ENCODE assay signal across 8 mouse cellular contexts in the genomic region with DNA sequence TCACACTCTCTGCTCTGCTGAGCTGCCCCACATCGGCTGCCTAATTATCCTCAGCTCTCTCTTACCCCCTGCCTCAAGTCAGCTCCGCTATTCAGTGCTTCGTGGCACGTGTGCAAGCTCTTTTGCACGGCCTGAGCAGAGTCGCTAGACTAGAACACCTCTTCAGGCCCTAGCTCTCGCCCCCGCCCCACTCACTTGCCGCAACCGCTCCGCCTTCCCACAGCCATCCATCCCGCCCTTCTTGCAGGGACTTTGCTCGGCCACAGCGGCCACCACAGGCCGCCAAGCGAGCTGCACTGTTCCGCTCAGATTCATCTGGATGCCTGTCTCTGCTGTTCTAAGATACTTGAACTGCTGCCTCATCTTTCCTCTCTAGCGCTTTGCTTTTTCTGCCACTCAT. TPM values are rescaled to one million over a fixed set of nuclear protein-coding genes. Genes with fewer than 3 reads are reported as not detected.
A peak's percentile ranks its signal among the peaks of the same experiment; 100 is the strongest.
DNase-seq lines count a peak whose midpoint lies in the region; ATAC-seq and TF ChIP-seq lines count a peak whose summit lies in the region.

No protein-coding gene starts in this region.

- peak overlapping the region; percentile 74 for H3K4me2 ChIP-seq in forebrain, embryonic 12.5 days
- peak overlapping the region; percentile 63 for H3K4me2 ChIP-seq in heart, postnatal 0 days (ENCODE audit: low read depth, low read length)
- H3K4me2 ChIP-seq in liver, embryonic 15.5 days = peak overlapping the region; percentile 76
- H3K4me2 ChIP-seq in neural tube, embryonic 11.5 days (ENCODE audit: low read depth) = peak overlapping the region; percentile 75
- peak overlapping the region; percentile 62 for H3K4me2 ChIP-seq in stomach, embryonic 16.5 days (ENCODE audit: low read depth, low read length)

- peak overlapping the region; percentile 70 for H3K9ac ChIP-seq in forebrain, embryonic 12.5 days
- H3K9ac ChIP-seq in heart, postnatal 0 days (replicated peaks; ENCODE audit: low read depth, low read length) = no peak overlapping the region
- 0 out of 2 replicates have a peak overlapping the region, but pooled peaks have one; percentile 23 for H3K9ac ChIP-seq in liver, embryonic 15.5 days
- peak overlapping the region; percentile 65 for H3K9ac ChIP-seq in neural tube, embryonic 11.5 days (ENCODE audit: low read length)
- H3K9ac ChIP-seq in stomach, embryonic 16.5 days (ENCODE audit: low read length) = peak overlapping the region; percentile 66

- no peak for TF ChIP-seq EP300 in heart, postnatal 0 days (IDR thresholded peaks at IDR 0.05; ENCODE audit: low read depth)

- peak; percentile 88 for DNase-seq in ES-CJ7 (ENCODE audit: low read depth, low spot score)
- peak; percentile 57 for DNase-seq in c-Kit-positive CD71-positive TER-119-positive erythroid progenitor cells, embryonic 14.5 days (ENCODE audit: low spot score)
- peak; percentile 66 for DNase-seq in heart, postnatal 0 days (ENCODE audit: low spot score)
- peak; percentile 87 to 90 for DNase-seq in kidney, postnatal 36 days
- peak; percentile 86 for DNase-seq in neural tube, embryonic 11.5 days (ENCODE audit: low spot score)

- H3K4me3 ChIP-seq in forebrain, embryonic 12.5 days (replicated peaks) = peak overlapping the region; percentile 47
- H3K4me3 ChIP-seq in heart, postnatal 0 days (ENCODE audit: low read depth, low read length) = peak overlapping the region; percentile 33
- H3K4me3 ChIP-seq in liver, embryonic 15.5 days (replicated peaks) = peak overlapping the region; percentile 42
- H3K4me3 ChIP-seq in neural tube, embryonic 11.5 days (ENCODE audit: low read depth, low read length) = peak overlapping the region; percentile 34
- peak overlapping the region; percentile 43 for H3K4me3 ChIP-seq in stomach, embryonic 16.5 days (replicated peaks; ENCODE audit: low read length)

- no peaks in the 10 kb centered on the region for H3K9me3 ChIP-seq in forebrain, embryonic 12.5 days
- no peaks in the 10 kb centered on the region for H3K9me3 ChIP-seq in heart, postnatal 0 days (replicated peaks; ENCODE audit: control insufficient read depth, low read length)
- no peaks in the 10 kb centered on the region for H3K9me3 ChIP-seq in liver, embryonic 15.5 days (replicated peaks)
- no peaks in the 10 kb centered on the region for H3K9me3 ChIP-seq in neural tube, embryonic 11.5 days (ENCODE audit: control insufficient read depth, low read length)
- H3K9me3 ChIP-seq in stomach, embryonic 16.5 days (replicated peaks; ENCODE audit: control insufficient read depth, low read length) = no peaks in the 10 kb centered on the region

- H3K4me1 ChIP-seq in forebrain, embryonic 12.5 days = peaks cover 28% of the 10 kb centered on the region
- H3K4me1 ChIP-seq in heart, postnatal 0 days (ENCODE audit: control insufficient read depth, insufficient read depth) = peaks cover 14% of the 10 kb centered on the region
- peaks cover 41% of the 10 kb centered on the region for H3K4me1 ChIP-seq in liver, embryonic 15.5 days (replicated peaks)
- H3K4me1 ChIP-seq in neural tube, embryonic 11.5 days (ENCODE audit: control insufficient read depth, insufficient read depth, low read length) = peaks cover 2% of the 10 kb centered on the region; the same call in 1 of the 2 replicates
- H3K4me1 ChIP-seq in stomach, embryonic 16.5 days (ENCODE audit: control insufficient read depth, insufficient read depth, low read length) = peaks cover 14% of the 10 kb centered on the region

- H3K27ac ChIP-seq in forebrain, embryonic 12.5 days = peak overlapping the region; percentile 63
- no peak overlapping the region for H3K27ac ChIP-seq in heart, postnatal 0 days (ENCODE audit: low read depth)
- H3K27ac ChIP-seq in liver, embryonic 15.5 days (replicated peaks) = no peak overlapping the region
- no peak overlapping the region for H3K27ac ChIP-seq in neural tube, embryonic 11.5 days (ENCODE audit: low read depth, low read length)
- H3K27ac ChIP-seq in stomach, embryonic 16.5 days (ENCODE audit: low read length) = no peak overlapping the region

- no peaks in the 10 kb centered on the region for H3K36me3 ChIP-seq in forebrain, embryonic 12.5 days (replicated peaks)
- H3K36me3 ChIP-seq in heart, postnatal 0 days (replicated peaks; ENCODE audit: control insufficient read depth, insufficient read depth, low read length) = no peaks in the 10 kb centered on the region
- H3K36me3 ChIP-seq in liver, embryonic 15.5 days (replicated peaks) = no peaks in the 10 kb centered on the region; the same call in 1 of the 2 replicates
- H3K36me3 ChIP-seq in neural tube, embryonic 11.5 days (ENCODE audit: control insufficient read depth, insufficient read depth, low read length) = no peaks in the 10 kb centered on the region
- H3K36me3 ChIP-seq in stomach, embryonic 16.5 days (ENCODE audit: control insufficient read depth, insufficient read depth, low read length) = no peaks in the 10 kb centered on the region

- WGBS in forebrain, embryonic 12.5 days = under 1% methylated on average over 18 of the region's 18 CpGs
- 1% methylated on average over 18 of the region's 18 CpGs for WGBS in heart, postnatal 0 days
- WGBS in liver, embryonic 15.5 days (ENCODE audit: insufficient replicate concordance) = 1% methylated on average over 18 of the region's 18 CpGs
- under 1% methylated on average over 18 of the region's 18 CpGs for WGBS in neural tube, embryonic 11.5 days
- 2% methylated on average over 18 of the region's 18 CpGs for WGBS in stomach, embryonic 16.5 days

- peak; percentile 76 for TF ChIP-seq CTCF in heart, postnatal 0 days (IDR thresholded peaks at IDR 0.05; ENCODE audit: low read depth)

- H3K27me3 ChIP-seq in forebrain, embryonic 12.5 days = no peaks in the 10 kb centered on the region
- H3K27me3 ChIP-seq in heart, postnatal 0 days (ENCODE audit: control insufficient read depth, insufficient read depth, low read length) = no peaks in the 10 kb centered on the region
- peaks cover 11% of the 10 kb centered on the region for H3K27me3 ChIP-seq in liver, embryonic 15.5 days
- no peaks in the 10 kb centered on the region for H3K27me3 ChIP-seq in neural tube, embryonic 11.5 days (ENCODE audit: control insufficient read depth, insufficient read depth, low read length)
- no peaks in the 10 kb centered on the region for H3K27me3 ChIP-seq in stomach, embryonic 16.5 days (ENCODE audit: control insufficient read depth, insufficient read depth, low read length)

- peak; percentile 60 for ATAC-seq in forebrain, embryonic 12.5 days (ENCODE audit: low FRiP score)
- peak; percentile 34; the same call in 1 of the 2 replicates for ATAC-seq in heart, postnatal 0 days (ENCODE audit: insufficient read depth, low read depth)
- ATAC-seq in liver, embryonic 15.5 days (ENCODE audit: insufficient read depth) = no peak
- peak; percentile 39 for ATAC-seq in neural tube, embryonic 11.5 days (ENCODE audit: insufficient read depth, low FRiP score, low TSS enrichment)
- peak; percentile 42; the same call in 1 of the 2 replicates for ATAC-seq in stomach, embryonic 16.5 days (ENCODE audit: insufficient read depth, low FRiP score)

RNA-seq across cellular contexts. Expression of gene Vrk3, which starts 3.1 kb away (rescaled TPM):
- 39.1 and 42.0 TPM in 2 replicates for polyA plus RNA-seq in forebrain, embryonic 12.5 days (2016; fragmentation: Nextera tagmentation; extraction: Ambion mirVana)
- total RNA-seq in heart, postnatal 0 days (2014; rRNA removed; ENCODE audit: low replicate concordance) = 25.7 and 31.7 TPM in 2 replicates
- polyA plus RNA-seq in heart, postnatal 0 days (2015; fragmentation: Nextera tagmentation; extraction: Ambion mirVana) = 28.7 and 32.9 TPM in 2 replicates
- polyA plus RNA-seq in liver, embryonic 15.5 days (2015; fragmentation: Nextera tagmentation; extraction: Ambion mirVana) = 28.1 and 30.0 TPM in 2 replicates
- polyA plus RNA-seq in neural tube, embryonic 11.5 days (2014; fragmentation: Nextera tagmentation; extraction: Ambion mirVana) = 37.5 and 41.2 TPM in 2 replicates
- 32.1 and 32.8 TPM in 2 replicates for polyA plus RNA-seq in stomach, embryonic 16.5 days (2015; fragmentation: Nextera tagmentation; extraction: Ambion mirVana)

RNA-seq across cellular contexts. Expression of gene Zfp473, which starts 5.8 kb away (rescaled TPM):
- 2.3 and 2.4 TPM in 2 replicates for polyA plus RNA-seq in forebrain, embryonic 12.5 days (2016; fragmentation: Nextera tagmentation; extraction: Ambion mirVana)
- total RNA-seq in heart, postnatal 0 days (2014; rRNA removed; ENCODE audit: low replicate concordance) = 0.46 TPM in 1 of 2 replicates, not detected in the other
- 0.15 TPM in 2 replicates for polyA plus RNA-seq in heart, postnatal 0 days (2015; fragmentation: Nextera tagmentation; extraction: Ambion mirVana)
- 0.94 and 1.0 TPM in 2 replicates for polyA plus RNA-seq in liver, embryonic 15.5 days (2015; fragmentation: Nextera tagmentation; extraction: Ambion mirVana)
- polyA plus RNA-seq in neural tube, embryonic 11.5 days (2014; fragmentation: Nextera tagmentation; extraction: Ambion mirVana) = 2.9 and 3.2 TPM in 2 replicates
- polyA plus RNA-seq in stomach, embryonic 16.5 days (2015; fragmentation: Nextera tagmentation; extraction: Ambion mirVana) = 1.8 and 2.3 TPM in 2 replicates

RNA-seq across cellular contexts. Expression of gene Izumo2, which starts 36.5 kb away (rescaled TPM):
- not detected in 2 replicates for polyA plus RNA-seq in forebrain, embryonic 12.5 days (2016; fragmentation: Nextera tagmentation; extraction: Ambion mirVana)
- total RNA-seq in heart, postnatal 0 days (2014; rRNA removed; ENCODE audit: low replicate concordance) = not detected in 2 replicates
- polyA plus RNA-seq in heart, postnatal 0 days (2015; fragmentation: Nextera tagmentation; extraction: Ambion mirVana) = not detected in 2 replicates
- polyA plus RNA-seq in liver, embryonic 15.5 days (2015; fragmentation: Nextera tagmentation; extraction: Ambion mirVana) = not detected in 2 replicates
- polyA plus RNA-seq in neural tube, embryonic 11.5 days (2014; fragmentation: Nextera tagmentation; extraction: Ambion mirVana) = not detected in 2 replicates
- not detected in 2 replicates for polyA plus RNA-seq in stomach, embryonic 16.5 days (2015; fragmentation: Nextera tagmentation; extraction: Ambion mirVana)
